Mouse (Mus musculus) layer of hippocampus, adult 9-10 months (tissue): ENCODE results near the gene Gm10358.
"Not testable (repeated sequence)": the region's sequence is repeated elsewhere in the genome, so short reads cannot be mapped to it uniquely, and the experiment has no call there.

Experiments used
- DNase-seq: peaks from one replicate; pipeline ENCODE4 v3.0.0; 2022; ENCODE audit warnings: low spot score

Gene Gm10358

GRCm38 (mm10) chr8:75406489-75406888, at the start of gene Gm10358:
Gene Gm10358 (minus strand): TSS chr8:75406589.
- DNase-seq, result no peak

DNA sequence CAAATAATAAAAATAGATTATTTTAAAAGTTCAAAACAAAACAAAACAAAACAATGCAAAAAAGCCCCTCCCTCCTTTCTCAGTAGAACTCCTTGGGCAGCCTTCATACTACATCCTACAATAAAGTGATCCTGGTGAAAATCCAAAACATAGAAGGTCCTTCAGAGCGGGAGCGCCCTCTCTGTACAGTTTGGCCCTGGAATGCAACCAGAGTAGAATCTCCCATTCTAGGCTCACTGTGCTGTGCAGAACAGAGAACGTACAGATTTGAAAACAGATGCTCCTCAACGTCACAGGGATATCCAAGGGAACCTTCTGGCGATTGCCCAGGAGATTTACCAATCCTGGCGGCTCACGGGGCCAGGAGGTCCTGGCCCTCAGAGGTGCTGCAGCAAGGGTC, 42.0 kb upstream of the Gm10358 start, which contains the start of gene Iqcm:
Gene Iqcm, plus strand, starts transcription at position 301 of the 400 bp plus-strand sequence.
- no peak for DNase-seq

DNA sequence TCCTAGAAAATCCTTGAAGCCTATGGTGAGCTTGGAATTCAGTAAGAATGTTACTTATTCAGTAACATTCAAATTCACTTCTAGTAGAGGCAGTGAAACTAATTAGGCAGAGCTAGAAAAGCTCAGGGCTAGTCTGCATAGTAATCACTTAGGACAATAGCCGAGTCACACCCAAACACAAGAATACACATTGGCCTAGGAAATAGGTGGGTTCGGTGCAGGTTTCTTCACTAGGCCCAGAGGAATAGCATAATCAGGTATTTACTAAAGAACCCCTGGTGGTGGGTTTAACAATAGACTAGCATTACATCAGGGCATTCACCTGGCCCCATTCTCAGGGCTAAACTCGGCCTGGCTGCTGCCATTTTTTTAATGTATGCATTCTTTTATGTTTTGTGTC, 9.3 kb upstream of the Gm10358 start:
- not testable (repeated sequence) for DNase-seq

- DNase-seq, result no peak
Measured at GRCm38 (mm10) chr8:75384770-75385290, 21.6 kb downstream of the Gm10358 start.

DNA sequence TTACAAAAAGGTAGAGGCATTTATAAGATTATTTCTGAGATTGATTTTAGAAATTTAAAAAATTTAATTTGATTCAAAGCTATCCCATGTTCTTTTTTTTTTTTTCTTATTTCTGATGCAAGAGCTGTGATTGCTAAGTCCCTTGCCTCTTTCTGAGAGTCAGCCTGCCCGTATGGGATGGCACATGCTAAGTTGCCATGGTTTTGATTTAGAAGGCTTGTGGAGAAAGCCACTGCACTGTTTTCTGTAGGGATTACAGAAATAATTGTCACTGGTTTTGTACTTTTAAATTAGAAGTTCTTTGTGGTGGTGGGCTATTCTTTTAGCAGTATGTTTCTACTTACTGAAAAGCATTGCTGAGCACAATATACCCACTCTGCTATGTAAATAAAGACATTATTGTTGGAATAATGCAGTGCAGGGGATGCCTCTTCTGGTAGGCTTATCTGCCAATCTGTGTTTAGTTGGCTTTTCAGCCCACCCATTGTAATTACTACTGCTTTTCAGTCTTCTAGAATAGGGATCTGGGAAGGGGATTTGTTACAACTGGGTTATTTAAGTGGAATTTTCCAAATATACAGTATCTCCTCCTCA, 30.8 kb downstream of the Gm10358 start:
- DNase-seq, result no peak

GRCm38 (mm10) chr8:75372006-75372405, 34.4 kb downstream of the Gm10358 start:
- no peak for DNase-seq
